ENCODE assay signal across 8 mouse cellular contexts in genomic region chr8:120683602-120684001, GRCm38 (mm10). TPM values are rescaled to one million over a fixed set of nuclear protein-coding genes. Genes with fewer than 3 reads are reported as not detected.
DNase-seq lines count a peak whose midpoint lies in the region; ATAC-seq and TF ChIP-seq lines count a peak whose summit lies in the region.

No protein-coding gene starts in this region.

- H3K9me3 ChIP-seq in lung, embryonic 14.5 days (ENCODE audit: low read depth, low read length) = no peaks in the 10 kb centered on the region

- intact Hi-C loops in left cerebral cortex, postnatal 25 days (cut with DNase I) = no loop called here

- 0 out of 2 replicates have a peak, but pooled peaks have one; percentile 41 for ATAC-seq in lung, embryonic 14.5 days (ENCODE audit: insufficient read depth)

- no peak overlapping the region for H3K4me3 ChIP-seq in lung, embryonic 14.5 days (ENCODE audit: low read depth, low read length)

- peaks cover 6% of the 10 kb centered on the region for H3K27me3 ChIP-seq in lung, embryonic 14.5 days (ENCODE audit: insufficient read depth, low read length)

- peak; percentile 31 to 53 for DNase-seq in left cerebral cortex, postnatal 25 days (ENCODE audit: low spot score in 2 of 2)
- DNase-seq in left cerebral cortex, adult 11 months (ENCODE audit: low spot score) = no peak
- peak; percentile 73 for DNase-seq in R1 (ENCODE audit: low read depth, low spot score)
- peak; percentile 81 for DNase-seq in embryo, embryonic 11 days
- DNase-seq in induced T-regulatory cell, adult 2 months (ENCODE audit: low read depth) = peak; percentile 80
- DNase-seq in lung, embryonic 14.5 days = peak; percentile 85
- peak; percentile 76 to 88 for DNase-seq in spleen, adult 18-20 months
- no peak for DNase-seq in frontal cortex, postnatal 25 days (ENCODE audit: low spot score in 2 of 2)

- no peak overlapping the region for H3K9ac ChIP-seq in lung, embryonic 14.5 days

- 13% methylated on average over 10 of the region's 10 CpGs for WGBS in lung, embryonic 14.5 days

- no peak overlapping the region for H3K4me2 ChIP-seq in lung, embryonic 14.5 days

- peak; percentile 79 for TF ChIP-seq CTCF in lung, embryonic 14.5 days (IDR thresholded peaks at IDR 0.05; ENCODE audit: low read depth)

- H3K4me1 ChIP-seq in lung, embryonic 14.5 days (ENCODE audit: insufficient read depth) = no peaks in the 10 kb centered on the region

- H3K27ac ChIP-seq in lung, embryonic 14.5 days (ENCODE audit: low read depth) = no peak overlapping the region

- no peaks in the 10 kb centered on the region for H3K36me3 ChIP-seq in lung, embryonic 14.5 days (ENCODE audit: insufficient read depth)

RNA-seq across cellular contexts. Expression of gene Emc8, which starts 15.2 kb away (rescaled TPM):
- 10 to 100 TPM; 65.2 to 67.0 TPM for total RNA-seq in left cerebral cortex, postnatal 25 days (2021)
- 289 and 315 TPM in 2 replicates for polyA plus RNA-seq in lung, embryonic 14.5 days (2014; fragmentation: Nextera tagmentation; extraction: Ambion mirVana)

RNA-seq across cellular contexts. Expression of gene Cox4i1, which starts 15.6 kb away (rescaled TPM):
- 1,000 to 10,000 TPM; 1,169 to 1,197 TPM for total RNA-seq in left cerebral cortex, postnatal 25 days (2021)
- polyA plus RNA-seq in lung, embryonic 14.5 days (2014; fragmentation: Nextera tagmentation; extraction: Ambion mirVana) = 941 and 956 TPM in 2 replicates

RNA-seq across cellular contexts. Expression of gene Gm27021, which starts 15.7 kb away (rescaled TPM):
- under 1 TPM in 1 of 2 experiments, not detected in 1; 0.62 TPM for total RNA-seq in left cerebral cortex, postnatal 25 days (2021)
- 2.6 and 5.0 TPM in 2 replicates for polyA plus RNA-seq in lung, embryonic 14.5 days (2014; fragmentation: Nextera tagmentation; extraction: Ambion mirVana)

RNA-seq across cellular contexts. Expression of gene 1190005I06Rik, which starts 36.2 kb away (rescaled TPM):
- 1 to 10 TPM; 8.6 TPM for total RNA-seq in left cerebral cortex, postnatal 25 days (2021)
- polyA plus RNA-seq in lung, embryonic 14.5 days (2014; fragmentation: Nextera tagmentation; extraction: Ambion mirVana) = 3.1 and 5.1 TPM in 2 replicates

RNA-seq across cellular contexts. Expression of gene Irf8, which starts 52.6 kb away (rescaled TPM):
- total RNA-seq in left cerebral cortex, postnatal 25 days (2021) = 1 to 10 TPM; 4.9 to 5.8 TPM
- 8.5 and 10.1 TPM in 2 replicates for polyA plus RNA-seq in lung, embryonic 14.5 days (2014; fragmentation: Nextera tagmentation; extraction: Ambion mirVana)

Comparison
In these comparisons a context has a peak if more than half of its experiments do, and no peak if none do; other contexts are left out.
1. DNase-seq: peak in left cerebral cortex, postnatal 25 days (2 of 2), R1 (single experiment), embryo, embryonic 11 days (single experiment), induced T-regulatory cell, adult 2 months (single experiment), lung, embryonic 14.5 days (single experiment) and spleen, adult 18-20 months (2 of 2); none in left cerebral cortex, adult 11 months (single experiment) and frontal cortex, postnatal 25 days (0 of 2).